Mouse (Mus musculus) C2C12 (cell line): ENCODE measurements around the gene Slc35a3.

Experiments
- CEBPB ChIP-seq: IDR thresholded peaks from one replicate; pipeline ENCODE4 v1.6.1; 2011; ENCODE audit warnings: low read depth, mild to moderate bottlenecking, control low read depth, moderate library complexity
- CTCF ChIP-seq: IDR thresholded peaks from one replicate; pipeline ENCODE4 v1.5.1; 2011; ENCODE audit not compliant: control insufficient read depth, insufficient read depth, insufficient read length
- MAX ChIP-seq: IDR thresholded peaks from one replicate; pipeline ENCODE4 v1.6.1; 2011; ENCODE audit warnings: mild to moderate bottlenecking, control low read depth
- MYOD1 ChIP-seq: IDR thresholded peaks from one replicate; pipeline ENCODE4 v1.6.1; 2011; ENCODE audit warnings: low read depth; ENCODE audit not compliant: control insufficient read depth, insufficient read length
- MYOG ChIP-seq: IDR thresholded peaks from one replicate; pipeline ENCODE4 v1.6.1; 2011; ENCODE audit not compliant: control insufficient read depth, insufficient read length; ENCODE audit errors: extremely low read depth
- USF1 ChIP-seq: IDR thresholded peaks from one replicate; pipeline ENCODE4 v1.6.1; 2011; ENCODE audit warnings: low read depth, mild to moderate bottlenecking, control low read depth, moderate library complexity

GRCm38 (mm10) chr3:116641811-116642371, 70.7 kb downstream of the Slc35a3 start:
- TF ChIP-seq CTCF: no peak
- TF ChIP-seq MYOG: no peak
- TF ChIP-seq MYOD1: no peak
- no peak for TF ChIP-seq MAX
- no peak for TF ChIP-seq USF1
- TF ChIP-seq CEBPB: no peak
